Mouse (Mus musculus) Patski (cell line): ENCODE data around the gene Snupn. TPM values are rescaled to one million over a fixed set of nuclear protein-coding genes. Genes with fewer than 3 reads are reported as not detected.

Experiments
- ATAC-seq: fragments of 100-300 bp; one replicate; pipeline ENCODE4 v1.8.0; 2021
- CTCF ChIA-PET: fragments of 350-600 bp; sonication (Branson Sonifier 250); formaldehyde crosslinking; loops from one replicate; lab custom pipeline; 2022; ENCODE audit warnings: inconsistent platforms; lab: Charles Lee
- POLR2A ChIA-PET: fragments of 350-600 bp; sonication (Branson Sonifier 250); formaldehyde crosslinking; loops from one replicate; lab custom pipeline; 2022; ENCODE audit warnings: antibody characterized with exemption, inconsistent platforms; lab: Charles Lee
- DNase-seq: peaks from one replicate; pipeline ENCODE4 v3.0.0-alpha.2; 2011; ENCODE audit warnings: low read depth, low spot score
- H3K27me3 ChIP-seq: fragments of 371-371 bp; one replicate; pipeline ENCODE4 v1.5.1; 2021
- CTCF ChIP-seq: fragments of 100-300 bp; IDR thresholded peaks from one replicate; pipeline ENCODE4 v1.5.1; 2021
- in situ Hi-C: fragments of 300-500 bp; cut with MboI; formaldehyde crosslinking; loops from 3 replicates; pipeline ENCODE4 v1.11.1; 2018; ENCODE audit warnings: low pct_unique_long_range_greater_than_20kb, mixed read lengths
- polyA plus RNA-seq: library from polyadenylated mRNA; unstranded; gene quantifications from one replicate; pipeline ENCODE4 v1.2.3, GENCODE M21; 2021

The Snupn gene
- polyA plus RNA-seq, 1 experiment from 2014 or later = 17.0 TPM

GRCm38 (mm10) chr9:56918466-56918865, 32.2 kb upstream of the Snupn start:
- POLR2A ChIA-PET = no interaction called here
- CTCF ChIA-PET = no interaction called here
- no peak for ATAC-seq
- DNase-seq = no peak
- no peaks in the 10 kb centered on the region for H3K27me3 ChIP-seq
- in situ Hi-C loops = no loop called here
- TF ChIP-seq CTCF = no peak

- ChIA-PET CTCF (interaction anchor here (0.8 to 1.1 kb wide), 4 partner anchors 9 to 33 kb away, joined by 3 read pairs; no protein-coding TSS in a partner anchor), POLR2A (no interaction called here)
- in situ Hi-C loops = no loop called here
- ATAC-seq = no peak
- no peaks in the 10 kb centered on the region for H3K27me3 ChIP-seq
- TF ChIP-seq CTCF = no peak
- DNase-seq = no peak
Measured at GRCm38 (mm10) chr9:56922746-56923145, 27.9 kb upstream of the Snupn start.

DNA sequence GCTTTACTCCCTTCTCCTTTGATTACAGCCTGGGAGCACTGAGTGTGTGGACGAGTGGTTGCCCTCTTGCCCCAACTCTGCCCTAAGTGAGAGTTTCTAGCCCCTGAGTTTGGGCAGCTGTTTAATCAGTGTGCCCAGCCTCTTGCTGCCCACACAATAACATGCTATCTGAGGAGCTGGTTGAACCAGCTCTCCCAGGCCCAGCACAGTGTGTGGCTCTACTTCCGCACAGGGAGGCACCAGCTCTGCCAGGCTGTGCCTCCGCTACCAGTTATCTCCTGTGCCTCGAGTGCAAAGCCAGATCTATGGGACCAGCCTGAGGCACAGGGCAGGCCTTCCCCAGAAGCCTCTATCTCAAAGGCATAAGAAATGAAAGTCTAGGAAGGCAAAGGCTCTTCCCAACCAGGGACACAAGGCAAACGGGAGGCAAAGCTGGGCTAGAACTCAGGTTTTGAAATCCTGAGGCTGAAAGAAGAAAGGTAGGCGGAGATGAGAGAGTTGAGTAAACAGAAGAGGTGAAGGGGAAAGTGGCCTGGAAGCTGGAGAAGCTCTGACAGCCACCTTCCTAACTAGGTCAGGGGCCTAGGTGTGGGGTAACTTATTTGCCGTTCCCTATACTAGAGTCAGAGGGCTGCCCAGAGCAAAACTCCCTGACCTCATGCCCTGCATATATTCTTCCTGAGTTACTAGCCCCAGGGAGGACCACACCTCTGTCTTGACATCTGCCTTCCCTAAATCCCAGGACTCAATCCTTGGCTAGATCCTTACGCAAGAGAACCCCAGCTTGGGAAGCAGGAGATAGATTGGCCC, 26.6 kb upstream of the Snupn start:
- no peak for DNase-seq
- H3K27me3 ChIP-seq = no peaks in the 10 kb centered on the region
- CTCF ChIA-PET = interaction anchor here (0.8 to 1.4 kb wide), 3 partner anchors 16 to 31 kb away, joined by 3 to 5 read pairs (median 5); no protein-coding TSS in a partner anchor
- in situ Hi-C loops = no loop called here
- ATAC-seq = no peak
- TF ChIP-seq CTCF = no peak
- POLR2A ChIA-PET = interaction anchor here (1.7 to 2.3 kb wide), 2 partner anchors 17 to 31 kb away, joined by 6 to 8 read pairs; no protein-coding TSS in a partner anchor

DNA sequence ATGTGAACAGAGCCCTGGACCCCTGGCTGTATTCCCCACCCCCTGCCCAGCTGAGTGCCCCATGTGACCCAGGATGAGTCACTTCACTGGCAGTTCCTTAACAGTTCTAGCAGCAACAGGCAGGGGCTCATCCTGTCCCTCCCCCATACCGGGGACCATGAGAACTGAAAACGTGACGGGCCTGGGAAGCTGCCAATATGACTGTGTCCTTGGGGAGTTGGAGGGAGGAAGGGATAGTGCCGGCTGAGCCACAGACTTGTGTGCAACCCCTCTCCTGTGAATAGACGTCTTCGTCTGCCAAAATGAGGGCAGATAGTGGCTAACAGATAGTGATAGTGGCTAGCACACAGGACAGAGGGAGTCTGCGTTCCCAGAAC, 26.0 kb upstream of the Snupn start:
- ChIA-PET CTCF (interaction anchor here (0.8 to 1.4 kb wide), 2 partner anchors 16 to 25 kb away, joined by 3 to 5 read pairs; no protein-coding TSS in a partner anchor), POLR2A (interaction anchor here (1.7 to 2.3 kb wide), 2 partner anchors 17 to 31 kb away, joined by 6 to 8 read pairs; no protein-coding TSS in a partner anchor)
- H3K27me3 ChIP-seq = no peaks in the 10 kb centered on the region
- in situ Hi-C loops = loop anchor here (5.0 to 25.0 kb wide), 2 partner anchors 208 to 513 kb away; partner anchors contain the start of genes Man2c1 and Ppcdc
- DNase-seq (peak; percentile 79), ATAC-seq (peak; percentile 61)
- TF ChIP-seq CTCF = no peak

DNA sequence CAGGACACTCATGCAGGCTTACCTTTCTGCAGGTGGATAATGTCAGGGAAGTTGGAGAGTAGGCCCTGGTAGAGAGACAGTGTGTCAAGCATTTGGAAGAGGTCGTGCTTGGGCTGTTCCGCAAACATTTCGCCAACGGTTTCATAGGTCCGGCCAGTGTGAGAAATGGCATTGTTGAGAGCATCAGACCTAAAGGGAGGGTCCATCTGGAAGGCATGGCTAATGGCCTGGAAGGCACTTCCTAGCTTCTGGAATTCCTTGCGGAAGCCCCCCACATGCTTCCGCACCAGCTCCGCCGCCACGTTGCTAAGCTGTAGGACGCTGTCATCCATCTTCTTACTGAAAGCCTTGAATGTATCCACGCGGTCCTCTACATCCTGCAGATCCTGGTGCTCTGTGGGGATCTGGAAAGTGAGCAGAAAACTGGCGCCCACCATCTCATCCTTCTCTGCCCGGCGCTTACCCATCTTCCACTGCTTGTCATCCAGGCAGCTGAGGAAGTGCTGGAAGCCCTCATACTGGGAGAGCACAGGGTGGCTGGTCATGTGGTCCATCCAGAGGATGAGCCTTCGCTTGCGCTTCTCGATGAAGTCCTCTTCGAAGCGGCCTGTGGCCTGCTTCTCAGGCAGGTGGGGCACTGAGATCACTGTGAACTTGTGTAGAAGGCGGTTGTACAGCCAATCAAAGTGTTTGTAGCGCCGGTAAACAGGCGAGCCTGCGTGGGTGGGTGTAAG, 25.2 kb upstream of the Snupn start:
- TF ChIP-seq CTCF = no peak
- no peak for ATAC-seq
- POLR2A ChIA-PET = interaction anchor here (0.6 to 2.3 kb wide), 3 partner anchors 18 to 513 kb away, joined by 3 to 8 read pairs (median 6); no protein-coding TSS in a partner anchor
- H3K27me3 ChIP-seq = no peaks in the 10 kb centered on the region
- CTCF ChIA-PET = interaction anchor here (1.0 to 1.4 kb wide), 2 partner anchors 19 to 34 kb away, joined by 3 read pairs; no protein-coding TSS in a partner anchor
- DNase-seq = no peak
- in situ Hi-C loops = loop anchor here (5.0 to 25.0 kb wide), 2 partner anchors 207 to 512 kb away; partner anchors contain the start of genes Man2c1 and Ppcdc

- DNase-seq = no peak
- CTCF ChIA-PET = interaction anchor here (1.0 to 2.8 kb wide), 3 partner anchors 19 to 34 kb away, joined by 3 to 16 read pairs (median 3); no protein-coding TSS in a partner anchor
- no peak for TF ChIP-seq CTCF
- no peaks in the 10 kb centered on the region for H3K27me3 ChIP-seq
- ATAC-seq = no peak
- POLR2A ChIA-PET = interaction anchor here (0.6 to 2.3 kb wide), 3 partner anchors 16 to 512 kb away, joined by 3 to 8 read pairs (median 3); no protein-coding TSS in a partner anchor
- in situ Hi-C loops = loop anchor here (5.0 to 25.0 kb wide), 2 partner anchors 206 to 511 kb away; partner anchors contain the start of genes Man2c1 and Ppcdc
Measured at GRCm38 (mm10) chr9:56926025-56926360, 24.7 kb upstream of the Snupn start.

DNA sequence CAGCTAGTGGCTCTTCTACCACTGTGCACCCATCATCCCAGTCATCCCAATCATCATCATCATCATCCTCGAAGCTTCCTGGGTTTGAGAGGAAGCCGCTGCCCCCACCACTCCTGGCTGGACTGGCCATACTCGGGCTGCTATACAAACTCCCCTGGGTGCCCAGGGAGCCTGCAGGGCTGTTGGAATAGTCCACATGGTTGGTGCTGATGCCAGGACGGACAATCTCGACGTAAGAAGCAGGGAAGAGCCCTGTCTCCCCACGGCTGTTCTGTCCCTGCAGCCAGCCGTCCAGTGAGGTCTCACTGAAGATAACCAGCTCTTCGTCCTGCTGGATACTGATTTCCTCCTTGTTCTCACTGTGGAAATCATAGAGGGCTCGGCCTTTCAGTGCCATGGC, 24.3 kb upstream of the Snupn start:
- CTCF ChIA-PET = interaction anchor here (0.9 to 2.8 kb wide), 3 partner anchors 20 to 84 kb away, joined by 3 to 16 read pairs (median 3); no protein-coding TSS in a partner anchor
- TF ChIP-seq CTCF = no peak
- DNase-seq (no peak), ATAC-seq (no peak)
- POLR2A ChIA-PET = interaction anchor here (0.6 to 2.2 kb wide), 3 partner anchors 12 to 512 kb away, joined by 3 to 13 read pairs (median 3); no protein-coding TSS in a partner anchor
- peaks cover under 1% of the 10 kb centered on the region for H3K27me3 ChIP-seq
- in situ Hi-C loops = loop anchor here (5.0 to 25.0 kb wide), 2 partner anchors 206 to 511 kb away; partner anchors contain the start of genes Man2c1 and Ppcdc

GRCm38 (mm10) chr9:56927191-56928012, 23.3 kb upstream of the Snupn start:
- ATAC-seq (no peak), DNase-seq (no peak)
- no peak for TF ChIP-seq CTCF
- ChIA-PET CTCF (interaction anchor here (0.9 to 2.8 kb wide), 17 partner anchors 10 to 506 kb away, joined by 3 to 16 read pairs (median 5); partner anchors contain the start of genes Imp3, Man2c1 and Ptpn9), POLR2A (interaction anchor here (0.6 to 2.5 kb wide), 10 partner anchors 10 to 204 kb away, joined by 3 to 13 read pairs (median 6); partner anchors contain the start of genes Imp3 and Snupn)
- in situ Hi-C loops = loop anchor here (5.0 to 25.0 kb wide), 2 partner anchors 205 to 510 kb away; partner anchors contain the start of genes Man2c1 and Ppcdc
- peaks cover 4% of the 10 kb centered on the region for H3K27me3 ChIP-seq
